Mouse (Mus musculus): ENCODE data around the gene Rsph10b.

Rsph10b gene

GRCm38 (mm10) chr5:143936156-143936555 is 3.3 kb downstream of the Rsph10b start:
- no peak for DNase-seq (ENCODE audit: low spot score in 2 of 2)

GRCm38 (mm10) chr5:143941588-143941987 is 8.8 kb downstream of the Rsph10b start:
- DNase-seq (ENCODE audit: low spot score in 2 of 2): no peak

DNA sequence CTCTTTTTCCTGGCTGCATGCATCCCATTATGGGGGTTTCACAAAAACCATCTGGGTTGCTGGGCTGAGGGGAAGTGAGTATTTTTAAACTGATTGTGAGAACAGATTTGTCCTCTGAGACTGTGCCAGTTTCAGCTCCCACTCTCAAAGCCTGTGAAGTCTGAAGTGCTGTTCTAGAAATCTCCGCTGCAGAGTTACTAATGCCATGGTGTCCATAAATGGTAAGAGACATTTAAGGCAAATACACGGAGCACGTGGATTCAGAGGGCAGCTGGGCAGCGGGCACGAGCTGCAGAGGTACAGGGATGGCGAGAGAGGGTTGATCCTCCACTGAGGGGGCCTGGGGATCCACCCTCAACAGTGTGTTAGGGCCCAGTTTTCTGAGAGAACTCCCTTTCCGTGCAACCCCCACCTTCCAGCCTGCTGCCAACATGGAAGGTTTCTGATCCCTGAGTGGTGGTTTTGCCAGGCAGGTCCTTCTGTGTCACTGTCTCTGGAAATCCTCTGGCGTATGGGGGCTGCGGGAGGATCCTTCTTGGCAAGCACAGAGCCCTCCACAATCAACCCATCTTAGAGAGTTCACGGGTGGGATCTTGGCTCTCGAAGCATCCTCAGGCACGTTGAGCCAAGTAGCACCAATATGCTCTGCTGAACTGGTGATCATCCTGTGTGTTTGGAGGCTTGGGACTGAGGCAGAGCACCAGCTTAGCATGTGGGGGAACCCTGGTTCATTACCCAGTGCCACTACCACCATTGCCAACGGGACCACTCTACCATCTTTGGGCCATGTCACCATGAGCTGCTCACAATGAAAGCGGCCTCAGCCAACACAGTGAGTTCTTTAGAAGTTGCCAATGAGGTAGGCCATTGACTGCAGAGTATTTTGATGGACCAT is 10.6 kb downstream of the Rsph10b start:
- DNase-seq (ENCODE audit: low spot score in 2 of 2): no peak

DNA sequence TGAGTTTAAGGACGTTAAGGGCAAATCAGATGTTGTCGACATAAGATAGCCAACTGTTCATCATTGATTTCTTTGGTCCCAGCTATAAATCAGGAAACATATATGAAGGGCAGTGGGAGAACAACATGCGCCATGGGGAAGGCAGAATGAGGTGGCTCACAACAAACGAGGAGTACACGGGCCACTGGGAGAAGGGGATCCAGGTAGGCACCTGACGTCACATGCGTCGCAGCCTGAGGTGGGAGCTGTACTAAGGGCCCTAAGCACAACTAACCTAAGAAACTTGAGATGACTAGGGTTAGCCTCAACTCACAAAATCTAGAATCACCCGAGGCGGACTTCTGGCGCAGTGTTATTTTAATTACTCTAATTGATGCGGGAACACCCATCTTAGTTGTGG is 15.5 kb downstream of the Rsph10b start:
- DNase-seq (ENCODE audit: low spot score in 2 of 2): no peak

- no peak for DNase-seq (ENCODE audit: low spot score in 2 of 2)
These were observed 17.2 kb downstream of the Rsph10b start for GRCm38 (mm10) chr5:143950016-143950415.

DNA sequence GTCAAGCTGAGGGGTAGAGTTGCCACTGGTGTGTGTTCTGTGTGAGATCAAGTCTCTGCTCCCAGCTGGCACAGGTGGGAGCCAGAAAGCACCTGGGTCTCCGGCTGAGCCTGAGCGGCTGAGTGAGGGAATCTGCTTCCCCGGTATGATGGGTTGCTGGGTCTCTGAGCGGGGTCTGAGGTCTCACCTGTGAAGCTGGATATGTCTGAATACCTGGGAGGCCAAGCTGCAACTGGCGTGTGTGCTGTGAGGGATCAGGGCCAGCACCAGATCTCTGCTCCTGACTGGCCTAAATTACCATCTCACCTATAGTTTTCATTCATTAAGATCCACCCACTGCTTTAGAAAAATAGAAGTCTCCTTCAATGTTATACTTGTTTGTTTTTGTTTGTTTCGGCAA is 24.3 kb downstream of the Rsph10b start:
- DNase-seq (ENCODE audit: low spot score in 2 of 2): no peak

DNA sequence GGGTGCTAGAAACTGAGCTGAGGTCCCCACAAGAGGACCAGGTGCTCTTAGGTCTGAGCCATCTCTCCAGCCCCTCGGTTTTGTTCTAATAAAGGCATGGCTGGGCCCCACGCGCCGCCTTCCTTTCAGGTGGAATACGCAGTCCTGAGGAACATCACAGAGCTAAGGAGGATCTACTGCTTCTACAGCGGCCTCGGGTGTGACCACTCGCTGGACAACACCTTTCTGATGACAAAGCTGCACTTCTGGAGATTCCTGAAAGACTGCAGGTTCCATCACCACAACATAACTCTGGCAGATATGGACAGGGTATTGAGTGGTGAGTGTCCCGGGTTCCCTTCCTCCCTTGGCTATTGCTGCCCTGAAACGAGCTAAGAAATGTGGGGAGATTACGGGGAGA is 26.7 kb downstream of the Rsph10b start:
- DNase-seq (ENCODE audit: low spot score in 2 of 2): no peak

DNA sequence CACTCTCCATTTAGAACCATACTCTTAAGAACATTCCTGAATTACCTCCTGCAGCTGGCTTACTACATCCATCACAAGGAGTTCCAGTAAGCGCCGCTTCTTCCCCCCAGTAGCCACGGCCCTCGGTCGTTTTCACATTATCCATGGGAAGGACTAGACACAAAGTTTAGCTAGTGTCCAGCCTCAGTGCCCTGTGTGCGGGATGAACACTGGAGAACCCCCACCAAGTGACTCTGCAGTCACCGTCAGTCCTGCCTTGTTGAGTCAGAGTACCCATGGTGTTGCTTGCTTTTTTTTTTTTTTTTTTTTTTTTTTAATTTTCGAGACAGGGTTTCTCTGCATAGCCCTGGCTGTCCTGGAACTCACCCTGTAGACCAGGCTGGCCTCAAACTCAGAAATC is 28.3 kb downstream of the Rsph10b start:
- no peak for DNase-seq (ENCODE audit: low spot score in 2 of 2)

- no peak for DNase-seq (ENCODE audit: low spot score in 2 of 2)
These were observed 32.9 kb downstream of the Rsph10b start for GRCm38 (mm10) chr5:143965586-143966345.

GRCm38 (mm10) chr5:143966671-143967070 is 33.8 kb downstream of the Rsph10b start:
- DNase-seq (ENCODE audit: low spot score in 2 of 2): no peak

- DNase-seq (ENCODE audit: low spot score in 2 of 2): no peak
These were observed 39.8 kb downstream of the Rsph10b start for GRCm38 (mm10) chr5:143972628-143973027.

DNA sequence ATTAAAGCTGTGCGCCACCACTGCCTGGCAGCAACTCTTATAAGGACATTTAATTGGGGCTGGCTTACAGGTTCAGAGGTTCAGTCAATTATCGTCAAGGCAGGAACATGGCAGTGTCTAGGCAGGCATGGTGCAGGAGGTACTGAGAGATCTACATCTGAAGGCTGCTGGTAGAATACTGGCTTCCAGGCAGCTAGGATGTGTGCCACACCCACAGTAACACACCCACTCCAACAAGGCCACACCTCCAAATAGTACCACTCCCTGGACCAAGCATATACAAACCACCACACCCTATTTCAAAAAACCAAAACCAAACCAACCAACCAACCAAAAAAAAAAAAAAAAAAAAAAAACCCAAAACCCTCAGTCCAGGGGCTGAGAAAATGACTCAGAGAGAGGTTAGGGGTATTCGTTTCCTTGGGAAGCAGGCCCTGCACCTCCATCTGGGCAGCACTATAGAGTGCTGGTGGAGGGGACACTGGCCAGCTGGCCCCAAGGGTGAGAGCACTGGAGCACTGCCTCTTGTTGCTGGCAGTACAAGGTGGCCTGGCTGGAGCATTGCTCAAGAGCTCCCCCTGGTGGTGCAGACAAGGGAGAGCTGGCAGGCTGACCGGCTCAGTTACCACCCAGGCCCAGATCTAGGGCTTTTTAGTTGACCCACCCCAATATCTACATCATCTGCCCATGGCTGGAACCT is 42.2 kb downstream of the Rsph10b start:
- peak; percentile 43 to 61 for DNase-seq (ENCODE audit: low spot score in 2 of 2)

DNA sequence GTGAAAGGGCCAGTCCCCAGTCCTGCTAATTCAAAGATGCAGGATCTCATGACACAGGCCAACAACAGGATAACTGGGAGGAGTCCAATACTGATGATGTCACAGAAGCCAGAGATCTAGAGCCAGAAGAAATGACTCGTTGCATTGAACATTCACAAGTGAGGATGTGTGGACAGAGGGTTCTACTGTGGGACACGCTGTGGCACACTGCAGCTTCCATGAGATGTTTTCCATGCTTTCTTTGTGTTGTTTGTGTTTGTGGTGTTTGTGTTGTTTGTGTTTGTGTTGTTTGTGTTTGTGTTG is 42.7 kb downstream of the Rsph10b start:
- no peak for DNase-seq (ENCODE audit: low spot score in 2 of 2)

DNA sequence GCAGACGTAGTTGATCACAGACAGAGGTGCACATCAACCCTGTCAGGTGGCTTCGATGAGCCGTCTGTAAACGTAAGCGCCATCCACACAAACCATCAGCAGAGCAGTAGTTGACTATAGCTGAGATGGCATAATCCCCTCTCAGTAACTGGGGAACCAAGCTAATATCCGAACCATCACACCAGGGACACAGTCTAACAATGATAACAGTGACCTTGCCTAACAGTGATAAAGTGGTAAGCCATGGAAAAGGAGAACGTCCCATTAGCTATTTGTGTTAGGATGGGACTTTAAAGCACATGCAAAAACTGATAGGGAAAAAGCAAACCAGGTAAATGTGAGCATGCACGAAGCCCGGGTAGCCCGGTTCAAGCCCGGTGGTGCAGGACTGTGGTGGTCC is 43.4 kb downstream of the Rsph10b start:
- DNase-seq (ENCODE audit: low spot score in 2 of 2): no peak

- peak; percentile 44 to 73 for DNase-seq (ENCODE audit: low spot score in 2 of 2)
These were observed 44.0 kb downstream of the Rsph10b start for GRCm38 (mm10) chr5:143976726-143977431.

DNA sequence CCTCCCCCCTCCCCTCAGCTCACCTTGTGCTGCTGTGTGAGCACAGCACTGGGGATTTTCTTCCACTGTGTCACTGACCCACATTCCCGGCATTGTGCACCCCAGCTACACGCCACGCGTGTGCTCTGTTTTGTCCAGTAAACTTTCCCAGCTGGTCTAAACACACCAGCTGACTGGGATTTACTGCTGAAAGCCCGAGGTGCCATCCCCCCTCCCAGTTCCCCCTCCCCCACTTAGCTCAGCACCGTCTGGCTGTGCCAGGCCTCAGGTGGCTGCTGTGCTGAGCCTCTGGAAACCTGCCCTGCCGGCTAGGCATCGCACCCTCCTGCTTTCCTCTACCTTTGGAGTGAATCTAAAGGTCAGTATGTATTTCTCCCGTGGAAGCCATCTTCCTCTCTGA is 48.0 kb downstream of the Rsph10b start:
- DNase-seq (ENCODE audit: low spot score in 2 of 2): no peak

GRCm38 (mm10) chr5:143982361-143982760 is 49.5 kb downstream of the Rsph10b start:
- DNase-seq (ENCODE audit: low spot score in 2 of 2): no peak

GRCm38 (mm10) chr5:143985381-143985780 is 52.5 kb downstream of the Rsph10b start:
- DNase-seq (ENCODE audit: low spot score in 2 of 2): no peak

GRCm38 (mm10) chr5:143987596-143987995 is 54.8 kb downstream of the Rsph10b start:
- no peak for DNase-seq (ENCODE audit: low spot score in 2 of 2)

- no peak for DNase-seq (ENCODE audit: low spot score in 2 of 2)
These were observed 56.2 kb downstream of the Rsph10b start for GRCm38 (mm10) chr5:143989046-143989445.

DNA sequence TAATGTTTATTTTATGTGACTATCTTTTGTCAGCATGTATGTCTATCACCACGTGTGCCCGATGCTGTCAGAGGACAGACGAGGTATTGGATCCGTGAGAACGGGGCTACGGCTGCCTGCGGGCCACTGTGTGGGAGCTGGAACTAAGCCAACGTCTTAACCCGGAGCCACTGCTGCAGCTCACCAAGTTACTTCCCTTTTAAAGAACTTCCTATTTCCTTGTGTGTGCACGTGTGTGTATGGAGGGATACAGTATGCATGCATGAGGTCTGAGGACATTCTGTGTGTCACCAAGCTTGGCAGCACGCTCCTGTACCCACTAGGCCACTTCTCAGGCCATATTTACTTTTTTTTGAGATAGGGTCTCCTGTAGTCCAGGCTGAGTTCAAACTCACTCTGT is 57.3 kb downstream of the Rsph10b start:
- DNase-seq (ENCODE audit: low spot score in 2 of 2): no peak

DNA sequence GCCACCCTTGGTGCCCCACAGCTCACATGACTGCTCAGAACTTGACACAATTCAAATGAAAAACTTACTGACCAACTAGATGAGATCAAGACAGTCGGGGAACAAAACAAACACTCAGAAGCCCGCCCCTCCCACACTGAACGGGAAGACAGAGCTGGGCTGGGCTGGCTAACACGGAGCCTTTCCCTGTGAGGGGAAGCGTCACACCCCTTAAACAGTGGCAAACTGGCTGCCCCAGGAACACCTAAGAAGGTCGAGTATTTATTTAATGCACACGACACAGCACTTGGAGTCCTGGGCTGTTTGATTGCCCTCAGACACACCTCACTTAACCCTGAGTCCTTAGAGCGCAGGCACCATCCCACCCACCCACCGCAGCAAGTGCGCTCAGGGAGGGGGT is 59.8 kb downstream of the Rsph10b start:
- DNase-seq (ENCODE audit: low spot score in 2 of 2): no peak

All from spleen, postnatal 36 days (tissue).